Mouse (Mus musculus): ENCODE results near the gene Ciz1.
A peak's percentile ranks its signal among the peaks of the same experiment; 100 is the strongest.

Ciz1 gene

GRCm38 (mm10) chr2:32380001-32380500, 27.9 kb downstream of the Ciz1 start:
- no peak for DNase-seq (ENCODE audit: low spot score)

- no peak for DNase-seq (ENCODE audit: low spot score)
These were observed 29.1 kb downstream of the Ciz1 start for GRCm38 (mm10) chr2:32381141-32381774.

- DNase-seq (ENCODE audit: low spot score) = peak; percentile 92
These were observed 29.7 kb downstream of the Ciz1 start, which contains the start of gene 1110008P14Rik for GRCm38 (mm10) chr2:32381775-32382223. Gene 1110008P14Rik (minus strand): TSS chr2:32381938.

DNA sequence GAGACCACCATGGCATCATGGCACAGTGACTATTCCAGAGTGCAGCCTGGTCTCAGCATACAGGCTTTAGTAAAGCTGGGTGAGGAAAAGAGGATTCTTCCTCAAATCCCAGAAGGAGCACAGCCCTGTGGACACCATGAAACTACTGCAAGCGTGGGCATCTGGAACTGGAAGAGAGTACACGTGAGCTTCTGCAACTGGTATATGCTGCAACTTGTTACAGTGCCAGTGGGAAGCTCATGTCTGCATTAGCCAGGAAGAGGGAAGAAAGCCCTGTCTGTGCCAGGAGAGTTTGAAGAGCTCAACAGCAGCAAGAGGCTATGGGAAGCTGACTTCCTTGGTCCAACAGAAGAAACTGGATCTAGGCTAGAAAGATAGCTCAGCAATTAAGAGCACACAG, 30.6 kb downstream of the Ciz1 start:
- no peak for DNase-seq (ENCODE audit: low spot score)

DNA sequence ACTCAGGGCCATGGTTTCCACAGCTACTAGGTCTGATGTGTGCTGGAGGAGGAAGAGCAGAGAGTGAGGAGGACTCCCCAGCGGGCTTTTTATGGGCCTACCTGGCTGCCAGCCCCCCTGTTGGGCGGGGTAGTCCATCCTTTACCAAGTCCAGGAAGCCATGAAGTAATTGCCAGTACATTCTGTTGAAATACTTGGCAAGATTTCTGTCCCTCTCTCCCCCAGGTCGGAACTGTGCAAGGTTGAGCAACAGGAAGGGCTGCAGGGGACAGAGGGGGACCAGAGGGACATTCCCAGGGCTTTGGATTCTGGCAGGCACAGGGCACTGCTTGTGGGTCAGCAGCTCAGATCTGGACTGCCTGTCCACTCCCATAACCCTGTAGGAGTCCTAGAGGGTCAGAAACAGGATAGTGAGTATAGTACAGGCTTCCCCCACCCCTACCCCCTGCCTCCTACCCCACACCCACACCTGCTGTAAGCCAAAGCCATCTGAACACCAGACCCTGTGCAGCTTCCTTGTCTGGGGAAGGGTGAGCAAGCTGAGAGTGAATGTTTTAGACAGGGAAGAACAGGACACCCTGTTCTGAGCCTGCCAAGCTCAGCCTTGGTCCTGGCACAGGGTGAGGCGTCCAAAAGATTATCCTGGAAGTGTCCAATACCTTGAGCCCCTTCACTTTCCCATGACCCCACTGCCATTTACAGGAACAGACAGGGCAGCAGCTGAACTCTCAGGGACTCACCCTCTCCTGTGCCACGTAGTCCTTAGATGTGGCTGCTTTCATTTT, 35.8 kb downstream of the Ciz1 start, which contains the start of gene Lcn2:
TSS of gene Lcn2 (minus strand) at position 547 of the 785 bp plus-strand sequence.
- DNase-seq (ENCODE audit: low spot score) = no peak

DNA sequence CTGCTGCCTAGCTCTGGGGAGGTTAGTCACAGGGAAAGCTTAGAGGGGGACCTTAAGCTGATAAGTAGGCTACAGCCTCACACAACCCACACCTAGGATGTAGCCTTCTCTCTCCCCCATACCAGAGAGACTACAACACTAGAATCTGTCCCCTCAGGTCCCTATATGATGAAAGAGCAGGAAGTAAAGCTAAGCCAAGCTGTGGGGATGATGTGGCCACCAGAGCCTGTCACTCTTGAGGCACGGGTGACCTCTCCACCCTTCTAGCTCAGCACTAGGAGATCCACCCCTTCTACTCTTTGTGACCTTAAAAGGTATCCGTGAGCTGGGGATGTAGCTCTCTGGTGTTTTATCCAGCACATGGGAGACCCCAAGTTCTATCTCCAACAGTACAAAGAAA, 37.0 kb downstream of the Ciz1 start:
- no peak for DNase-seq (ENCODE audit: low spot score)

- no peak for DNase-seq (ENCODE audit: low spot score)
These were observed 38.7 kb downstream of the Ciz1 start for GRCm38 (mm10) chr2:32390871-32391270.

DNA sequence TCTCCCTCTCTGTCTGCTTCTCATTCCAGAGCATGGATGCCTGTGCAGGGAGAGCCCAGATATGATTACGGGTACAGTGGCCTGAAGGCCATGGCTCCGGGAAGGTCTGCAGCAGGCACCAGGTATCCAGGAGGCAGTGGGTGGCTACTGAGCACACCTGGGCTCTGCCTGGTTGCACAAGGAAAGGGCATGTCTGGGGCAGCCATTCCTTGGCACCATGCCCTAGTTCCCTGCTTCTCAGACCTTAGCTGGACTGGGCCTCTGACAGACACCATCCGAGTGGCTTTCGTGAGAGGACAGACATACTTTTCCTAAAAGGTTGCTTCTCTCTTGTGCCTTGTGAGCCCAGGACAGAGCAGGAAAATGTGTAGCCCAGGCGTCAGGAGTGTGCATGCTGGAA, 39.9 kb downstream of the Ciz1 start:
- peak; percentile 52 for DNase-seq (ENCODE audit: low spot score)

DNA sequence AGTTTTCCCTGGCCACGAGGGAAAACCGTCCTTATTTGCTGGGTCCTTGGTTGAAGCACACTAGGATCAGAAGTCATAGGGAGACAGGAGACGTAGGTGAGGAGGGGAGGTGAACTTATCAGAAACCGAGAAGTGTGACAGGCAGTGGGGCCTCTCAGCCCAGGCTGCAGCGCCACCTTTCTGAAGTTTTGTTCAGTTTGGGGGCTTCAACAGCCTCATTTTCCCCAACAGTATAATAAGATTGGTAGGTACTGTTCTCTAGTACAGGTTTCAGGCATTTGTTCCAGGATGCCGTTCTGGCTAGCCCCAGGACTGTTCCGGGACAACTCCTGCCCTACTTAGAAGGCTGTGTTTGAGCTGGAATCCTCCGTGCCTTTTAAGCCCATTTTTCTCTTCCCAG, 42.8 kb downstream of the Ciz1 start:
- peak; percentile 12 for DNase-seq (ENCODE audit: low spot score)

GRCm38 (mm10) chr2:32395484-32395945, 43.4 kb downstream of the Ciz1 start, which contains the start of gene Ptges2:
Gene Ptges2 (plus strand): TSS chr2:32395896.
- DNase-seq (ENCODE audit: low spot score) = peak; percentile 89

GRCm38 (mm10) chr2:32395946-32396621, 44.0 kb downstream of the Ciz1 start:
- DNase-seq (ENCODE audit: low spot score) = peak; percentile 72

DNA sequence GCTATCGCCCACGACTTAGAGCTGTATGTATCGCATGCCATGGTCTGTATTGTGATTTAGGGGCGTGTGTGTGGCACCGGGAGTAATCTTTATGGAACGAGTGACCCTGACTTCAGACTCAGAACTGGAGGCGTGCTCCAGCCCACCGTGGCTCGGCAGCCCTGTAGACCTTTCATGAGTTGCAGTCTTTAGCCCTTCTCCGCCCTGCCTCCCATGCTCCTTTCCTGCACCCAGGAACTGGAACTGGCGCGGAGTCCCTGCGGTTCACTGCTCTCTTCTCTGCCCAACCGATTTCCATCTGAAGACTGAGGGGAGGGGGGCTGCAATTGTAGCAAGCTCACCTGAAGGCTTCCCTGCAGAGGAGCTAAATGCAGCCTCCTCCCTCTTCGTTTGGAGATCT, 44.6 kb downstream of the Ciz1 start:
- no peak for DNase-seq (ENCODE audit: low spot score)

- DNase-seq (ENCODE audit: low spot score) = peak; percentile 94
These were observed 52.5 kb downstream of the Ciz1 start for GRCm38 (mm10) chr2:32404663-32405062.

GRCm38 (mm10) chr2:32407144-32407824, 55.2 kb downstream of the Ciz1 start:
- no peak for DNase-seq (ENCODE audit: low spot score)

DNA sequence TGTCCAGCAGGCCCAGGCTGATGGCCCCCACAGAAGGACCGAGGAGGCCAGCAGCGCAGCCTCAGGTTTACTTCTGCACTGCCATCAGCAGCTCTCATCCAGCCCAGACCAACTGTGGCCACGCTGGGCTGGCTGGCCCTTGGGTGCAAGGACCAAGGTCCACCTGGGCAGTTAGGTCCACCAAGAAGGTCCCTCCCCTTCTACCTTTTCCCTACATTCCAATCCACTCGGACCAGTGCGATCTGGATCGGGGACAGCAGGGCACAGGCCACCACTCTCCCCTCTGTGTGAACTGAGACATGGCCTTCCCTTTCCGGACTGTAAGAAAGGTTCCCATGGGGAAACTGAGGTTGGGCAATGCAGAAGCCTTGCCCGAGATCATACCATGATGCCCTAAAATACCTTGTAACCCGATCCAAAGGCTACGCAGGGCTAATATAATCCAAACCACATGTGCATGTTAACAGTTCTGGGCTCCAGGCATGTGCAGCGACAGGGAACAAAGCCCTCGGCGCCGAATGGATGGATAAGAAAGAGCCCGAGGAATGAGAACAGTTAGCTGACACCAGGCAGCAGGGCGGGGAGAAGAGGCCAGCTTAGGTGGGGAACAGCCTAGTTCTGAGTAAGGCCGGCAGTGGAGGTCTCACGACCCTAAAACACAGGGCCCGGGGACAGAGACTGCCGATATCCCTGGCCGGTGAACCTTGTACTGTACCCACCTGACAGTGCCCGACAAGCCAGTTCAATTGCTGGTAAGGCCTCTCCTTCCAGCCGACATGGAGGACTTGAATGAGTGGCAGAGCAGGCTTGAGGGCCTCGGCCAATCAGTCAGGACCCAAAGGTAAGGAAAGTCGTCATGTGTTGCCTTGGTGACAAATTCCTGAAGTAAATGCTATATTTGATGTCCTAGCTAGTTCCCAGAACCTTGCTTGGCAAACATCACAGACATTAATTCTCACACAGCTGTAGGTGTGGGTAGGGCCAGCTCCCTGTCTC, 56.6 kb downstream of the Ciz1 start:
- no peak for DNase-seq (ENCODE audit: low spot score)

GRCm38 (mm10) chr2:32411407-32411806, 59.3 kb downstream of the Ciz1 start:
- no peak for DNase-seq (ENCODE audit: low spot score)

DNA sequence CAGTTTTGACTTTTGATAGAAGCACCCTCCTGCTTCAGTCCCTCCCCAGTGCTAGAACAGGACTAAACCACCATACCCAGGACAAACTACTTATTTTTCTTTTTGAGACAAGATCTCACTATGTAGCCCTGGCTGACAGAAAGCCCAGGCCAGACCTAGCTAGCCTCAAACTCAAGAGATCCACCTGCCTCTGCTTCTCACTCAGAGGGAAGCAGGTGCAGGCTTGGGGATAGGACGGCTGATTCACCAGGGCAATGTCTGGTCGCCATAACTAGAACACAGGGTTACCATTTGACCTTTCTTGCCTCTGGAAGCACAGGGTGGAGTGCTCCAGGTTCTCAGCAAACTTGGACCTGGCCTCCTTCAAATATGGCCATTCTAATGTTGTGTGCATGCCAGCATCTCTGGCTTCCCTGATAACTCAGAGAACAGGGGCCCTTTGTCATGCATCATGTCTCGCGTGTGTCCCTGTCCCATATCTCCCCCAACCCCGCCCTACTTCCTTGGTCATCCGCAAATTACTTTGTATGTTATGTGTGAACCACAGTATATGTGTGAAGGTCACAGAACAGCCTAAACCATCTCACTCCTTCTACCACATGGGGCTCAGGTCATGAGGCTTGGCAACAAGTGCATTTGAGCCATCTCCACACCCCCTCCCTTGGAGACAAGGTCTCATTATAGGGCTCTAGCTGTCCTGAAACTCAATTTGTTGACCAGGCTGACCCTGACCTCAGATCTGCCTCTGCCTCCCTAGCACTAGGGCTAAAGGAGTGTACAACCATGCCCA, 60.8 kb downstream of the Ciz1 start:
- DNase-seq (ENCODE audit: low spot score) = no peak

- no peak for DNase-seq (ENCODE audit: low spot score)
These were observed 61.8 kb downstream of the Ciz1 start for GRCm38 (mm10) chr2:32413936-32414335.

- no peak for DNase-seq (ENCODE audit: low spot score)
These were observed 63.7 kb downstream of the Ciz1 start for GRCm38 (mm10) chr2:32415801-32416200.

GRCm38 (mm10) chr2:32416556-32416955, 64.4 kb downstream of the Ciz1 start:
- no peak for DNase-seq (ENCODE audit: low spot score)
